Mouse (Mus musculus): ENCODE data around the gene Il18. TPM values are rescaled to one million over a fixed set of nuclear protein-coding genes. Genes with fewer than 3 reads are reported as not detected.
"Not testable (repeated sequence)": the region's sequence is repeated elsewhere in the genome, so short reads cannot be mapped to it uniquely, and the experiment has no call there.

The Il18 gene
- total RNA-seq, 4 experiments from 2014 or later = 5.5 to 9.1 (median 7.3) TPM

DNA sequence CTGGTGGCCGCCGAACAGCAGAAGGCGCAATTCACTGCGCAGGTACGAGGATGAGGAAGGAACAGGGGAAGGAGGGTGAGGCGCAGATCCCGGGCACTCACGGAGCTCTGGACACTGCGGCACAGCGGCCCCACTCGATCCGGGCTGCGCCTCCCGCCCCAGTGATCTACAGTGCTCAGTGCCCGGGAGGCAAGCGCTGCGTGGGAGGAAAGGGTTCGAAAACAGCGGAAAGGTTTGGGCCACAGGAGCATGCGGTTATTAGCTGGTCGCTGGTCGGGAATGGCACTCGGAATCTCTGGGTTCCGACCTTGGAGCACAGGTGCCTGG, 49.3 kb downstream of the Il18 start:
- no peak for DNase-seq

DNA sequence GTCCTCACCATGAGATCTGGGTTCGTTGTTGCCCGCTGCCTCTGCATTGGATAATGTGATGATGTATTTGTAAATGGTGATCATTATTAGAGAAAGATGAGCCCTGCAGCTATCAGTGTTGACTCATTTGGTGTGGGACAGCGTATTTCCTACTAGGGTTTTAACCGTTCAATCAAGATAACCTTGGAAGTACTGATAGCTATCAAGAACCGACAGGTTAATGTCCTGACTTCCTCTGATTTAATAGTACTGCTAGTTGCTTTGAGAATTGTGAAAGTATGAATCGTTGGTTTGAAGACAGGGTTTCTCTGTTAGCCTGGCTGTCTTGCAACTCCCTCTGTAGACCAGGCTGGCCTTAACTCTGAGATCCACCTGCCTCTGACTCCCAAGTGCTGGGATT, 49.7 kb downstream of the Il18 start:
- no peak for DNase-seq

DNA sequence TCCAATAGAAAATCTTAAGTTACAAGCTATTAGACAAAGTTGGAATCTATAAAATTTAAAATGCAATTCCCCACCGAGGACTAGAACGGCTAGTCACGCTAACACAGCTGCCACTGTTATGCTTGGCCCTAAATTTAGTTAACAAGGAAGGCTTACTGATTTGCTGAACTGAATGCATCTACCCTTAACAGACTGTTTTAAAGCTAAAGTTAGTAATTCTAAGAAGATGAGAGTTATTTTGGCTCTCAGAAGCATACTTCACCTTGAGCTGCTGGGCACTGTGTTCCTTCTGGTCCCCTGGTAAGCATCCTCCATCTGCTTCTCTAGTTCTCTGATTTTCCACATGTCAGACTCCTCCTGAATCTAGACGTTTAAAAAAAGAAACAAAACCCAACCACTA, 57.5 kb downstream of the Il18 start:
- DNase-seq = no peak

DNA sequence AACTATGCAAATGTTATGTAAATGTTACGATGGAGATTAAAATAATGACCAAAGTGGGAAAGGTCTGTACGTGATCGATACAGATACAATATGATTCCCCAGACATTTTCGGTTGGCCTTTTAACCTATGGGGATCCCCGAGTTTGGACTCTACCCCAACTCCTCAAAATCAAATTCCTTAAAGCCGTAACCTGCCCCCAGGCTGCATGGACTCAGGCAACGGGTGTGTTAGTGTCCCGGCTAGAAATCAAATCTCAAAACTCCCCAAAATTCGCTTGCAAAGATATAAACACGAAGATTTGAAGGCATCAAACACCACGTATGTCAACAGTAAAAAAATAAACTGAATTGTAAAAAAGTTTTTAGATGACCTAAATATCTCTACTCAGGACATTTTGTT, 61.5 kb downstream of the Il18 start:
- DNase-seq = no peak

DNA sequence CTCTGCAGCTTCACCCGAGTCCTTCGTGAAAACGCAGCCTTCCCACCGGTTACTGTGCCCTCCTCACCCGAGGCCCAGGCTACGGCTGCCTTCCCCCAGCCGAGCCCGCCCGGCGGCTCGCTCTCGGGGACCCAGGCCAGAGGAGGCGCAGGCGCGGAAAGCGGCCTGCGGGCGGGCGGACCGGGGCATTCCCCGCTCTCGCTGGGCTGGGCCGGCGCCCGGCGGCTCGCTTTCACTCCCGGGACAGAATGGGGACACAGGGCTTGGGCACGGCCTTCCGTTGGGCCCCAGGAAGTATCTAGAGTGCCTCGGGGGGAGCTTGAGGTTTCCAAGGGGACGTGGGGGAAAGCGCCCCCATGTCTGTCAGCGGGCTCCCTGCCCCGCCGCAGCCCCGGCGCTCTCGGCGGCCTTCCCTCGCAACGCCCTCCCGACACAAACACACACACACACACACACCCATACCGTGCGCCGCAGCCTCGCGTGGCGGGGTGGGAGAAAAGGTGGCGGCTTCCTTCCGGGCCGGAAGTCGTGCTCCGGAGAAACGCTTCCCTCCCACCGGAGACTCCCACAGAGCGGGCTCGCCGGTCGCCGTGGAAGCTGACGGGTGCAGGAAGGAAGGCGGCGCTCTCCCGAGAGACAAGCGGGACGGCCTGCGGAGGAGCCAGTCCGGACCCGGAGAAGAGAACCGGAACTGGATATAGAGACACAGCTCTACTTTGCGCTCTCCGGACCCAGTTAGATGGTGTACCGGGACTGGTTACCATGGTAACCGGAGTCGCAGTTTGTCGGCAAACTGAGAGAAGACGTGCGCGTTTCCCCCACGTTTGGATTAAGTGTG, 62.4 kb downstream of the Il18 start, which contains the start of the genes Pih1d2 and Nkapd1:
Gene Pih1d2 (plus strand): TSS at position 556 of the 838 bp plus-strand sequence.
Gene Nkapd1 (minus strand): TSS at position 699 of the 838 bp plus-strand sequence.
- peak; percentile 85 for DNase-seq

DNA sequence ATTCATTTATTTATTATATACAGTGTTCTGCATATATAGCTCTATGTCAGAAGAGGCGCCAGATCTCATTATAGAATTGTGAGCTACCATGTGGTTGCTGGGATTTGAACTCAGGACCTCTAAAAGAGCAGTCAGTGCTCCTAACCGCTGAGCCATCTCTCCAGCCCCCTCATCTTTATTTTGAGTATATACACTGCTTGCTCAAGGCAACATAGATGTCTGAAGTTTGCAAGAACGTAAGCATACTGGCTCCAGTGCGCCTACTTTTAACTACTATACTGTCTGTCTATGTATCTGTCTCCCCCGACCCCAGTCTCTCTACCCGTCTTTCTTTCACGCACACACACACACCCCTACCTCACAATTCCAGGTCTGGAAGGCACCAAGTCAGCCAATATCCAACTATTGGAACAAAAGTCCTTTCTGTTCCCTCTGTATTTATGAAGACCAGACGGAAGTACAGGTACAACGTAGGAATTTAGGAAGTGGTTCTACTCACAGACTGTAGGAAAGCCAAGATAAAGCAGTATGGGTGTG, 63.2 kb downstream of the Il18 start:
- DNase-seq = no peak

DNA sequence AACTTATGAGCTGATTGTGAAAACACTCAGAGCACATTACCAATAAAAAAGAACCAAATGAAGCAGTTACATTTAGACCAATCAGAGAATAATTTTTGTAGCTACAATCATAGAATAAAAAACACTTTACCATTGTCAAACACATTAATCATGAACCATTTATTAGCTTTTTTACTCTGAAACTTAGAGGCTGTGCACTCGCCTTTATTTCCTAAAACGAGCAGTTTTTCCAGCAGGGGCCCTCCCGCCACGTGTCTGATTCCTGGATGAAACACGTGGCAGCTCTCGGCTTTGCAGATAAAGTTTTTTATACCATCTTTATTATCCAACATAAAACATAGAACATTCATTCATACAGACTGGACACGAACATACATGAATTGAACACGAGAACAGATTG, 76.3 kb downstream of the Il18 start:
- not testable (repeated sequence) for DNase-seq

Other genes with a start within 250 kb of the Il18 start
- 1,000 to 10,000 TPM; 1,030 to 1,496 (median 1,206) TPM for gene Rpl10-ps3, start 209.9 kb upstream of the Il18 start, total RNA-seq (2022)
- gene Plet1, start 60.3 kb upstream of the Il18 start, total RNA-seq (2022) = under 1 TPM in 2 of 4 experiments, not detected in 2; 0.28 to 0.35 TPM
- 10 to 100 TPM; 54.1 to 70.2 (median 63.4) TPM for gene Pts, start 26.1 kb upstream of the Il18 start, total RNA-seq (2022)
- 1 to 10 TPM; 4.8 to 7.0 (median 5.6) TPM for gene Bco2, start 354 bp downstream of the Il18 start, total RNA-seq (2022)
- not detected for gene Tex12, start 6.5 kb downstream of the Il18 start, total RNA-seq (2022)
- gene Sdhd, start 49.0 kb downstream of the Il18 start, total RNA-seq (2022) = 100 to 1,000 TPM; 137 to 229 (median 191) TPM
- 100 to 1,000 TPM; 139 to 206 (median 156) TPM for gene Timm8b, start 49.1 kb downstream of the Il18 start, total RNA-seq (2022)
- 1 to 10 TPM; 2.5 to 3.5 (median 3.0) TPM for gene Pih1d2, start 62.5 kb downstream of the Il18 start, total RNA-seq (2022)
- gene Nkapd1, start 62.6 kb downstream of the Il18 start, total RNA-seq (2022) = 10 to 100 TPM; 16.8 to 24.3 (median 22.4) TPM
- 100 to 1,000 TPM in 2 of 4 experiments, 10 to 100 TPM in 2; 71.5 to 123 (median 102) TPM for gene Dlat, start 105.0 kb downstream of the Il18 start, total RNA-seq (2022)
- gene Dixdc1, start 184.7 kb downstream of the Il18 start, total RNA-seq (2022) = 10 to 100 TPM in 3 of 4 experiments, 1 to 10 TPM in 1; 9.5 to 13.6 (median 11.7) TPM
- 1 to 10 TPM; 6.6 to 9.3 (median 7.9) TPM for gene 2310030G06Rik, start 191.7 kb downstream of the Il18 start, total RNA-seq (2022)
- 10 to 100 TPM; 26.8 to 60.1 (median 38.2) TPM for gene Cryab, start 196.5 kb downstream of the Il18 start, total RNA-seq (2022)
- 1 to 10 TPM; 3.0 to 3.2 (median 3.1) TPM for gene Hspb2, start 197.5 kb downstream of the Il18 start, total RNA-seq (2022)
- gene Fdxacb1, start 213.4 kb downstream of the Il18 start, total RNA-seq (2022) = 1 to 10 TPM; 5.3 to 8.9 (median 6.7) TPM
- 10 to 100 TPM; 17.6 to 31.5 (median 21.7) TPM for gene Alg9, start 220.2 kb downstream of the Il18 start, total RNA-seq (2022)
- gene 1110032A03Rik, start 220.7 kb downstream of the Il18 start, total RNA-seq (2022) = 10 to 100 TPM; 43.1 to 53.3 (median 44.2) TPM

Measured in adrenal gland, adult 8-10 months (tissue).